Mouse (Mus musculus): ENCODE data around the gene Fcnb.

Gene Fcnb

DNA sequence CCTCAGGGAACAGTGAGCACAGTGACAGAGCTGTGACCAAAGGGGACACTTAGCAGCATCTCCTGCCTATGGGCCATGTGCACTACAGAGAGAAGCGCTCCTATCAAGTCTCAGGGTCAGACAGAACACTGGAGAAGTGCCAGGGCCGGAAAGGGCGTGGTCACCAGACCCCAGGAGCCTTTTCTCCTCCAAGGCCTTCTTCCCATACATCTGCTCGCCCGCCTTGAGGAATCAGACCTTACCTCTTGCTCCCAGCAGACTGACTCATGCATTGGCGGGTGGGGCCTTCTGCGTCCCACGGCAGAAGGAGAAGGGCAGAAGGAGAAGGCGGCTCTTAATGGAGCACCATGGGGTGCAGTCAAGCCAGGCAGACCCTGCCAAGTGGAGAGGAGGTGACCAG is 52.8 kb downstream of the Fcnb start:
- DNase-seq (ENCODE audit: low spot score) = no peak
